Mouse (Mus musculus) lung, postnatal 0 days (tissue): ENCODE results near the gene Sdsl. TPM values are rescaled to one million over a fixed set of nuclear protein-coding genes. Genes with fewer than 3 reads are reported as not detected.

ENCODE experiments used
- ATAC-seq: fragments of 200-750 bp; cut with Nextera tagmentation; 2 replicates; pipeline ENCODE4 v1.8.0; 2017; ENCODE audit warnings: moderate library complexity
- DNase-seq: peaks from one replicate; pipeline ENCODE4 v3.0.0-alpha.2; 2016; ENCODE audit warnings: low spot score
- H3K27ac ChIP-seq: fragments of 300-500 bp; sonication (generic); 2 replicates; pipeline ENCODE4 v1.5.1; 2014; ENCODE audit warnings: antibody characterized with exemption, mild to moderate bottlenecking, low read length, mixed read lengths
- H3K27me3 ChIP-seq: fragments of 300-500 bp; sonication (generic); replicated peaks from 2 replicates; pipeline ENCODE4 v1.6.1; 2014; ENCODE audit warnings: low read length, mixed read lengths; ENCODE audit not compliant: insufficient read depth
- H3K36me3 ChIP-seq: fragments of 300-500 bp; sonication (generic); 2 replicates; pipeline ENCODE4 v1.6.1; 2014; ENCODE audit warnings: low read length, mixed read lengths; ENCODE audit not compliant: insufficient read depth
- H3K4me1 ChIP-seq: fragments of 300-500 bp; sonication (generic); 2 replicates; pipeline ENCODE4 v1.6.1; 2014; ENCODE audit warnings: antibody characterized with exemption, low read depth, low read length, mixed read lengths; ENCODE audit not compliant: insufficient read depth
- H3K4me2 ChIP-seq: fragments of 300-500 bp; sonication (generic); replicated peaks from 2 replicates; pipeline ENCODE4 v1.6.1; 2014; ENCODE audit warnings: low read depth, mild to moderate bottlenecking, low read length, moderate library complexity, mixed read lengths
- H3K4me3 ChIP-seq: fragments of 300-500 bp; sonication (generic); 2 replicates; pipeline ENCODE4 v1.5.1; 2014; ENCODE audit warnings: low read depth, low read length
- H3K9ac ChIP-seq: fragments of 300-500 bp; sonication (generic); replicated peaks from 2 replicates; pipeline ENCODE4 v1.6.1; 2014; ENCODE audit warnings: low read depth, mild to moderate bottlenecking
- H3K9me3 ChIP-seq: fragments of 300-500 bp; sonication (generic); 2 replicates; pipeline ENCODE4 v1.6.1; 2016; ENCODE audit warnings: low read length, mixed read lengths
- CTCF ChIP-seq: IDR thresholded peaks from 2 replicates; pipeline ENCODE4 v1.5.1; 2016; ENCODE audit warnings: antibody characterized with exemption, mild to moderate bottlenecking
- EP300 ChIP-seq: IDR thresholded peaks from 2 replicates; pipeline ENCODE4 v1.6.1; 2016; ENCODE audit warnings: antibody characterized with exemption, mild to moderate bottlenecking, control low read depth
- WGBS: fragments of 180-500 bp; shearing (Covaris S2); extraction: QIAGEN DNeasy Blood & Tissue Kit; methylation state at CpG from one replicate; pipeline ENCODE4 v1.1.7; 2014; 5-methylcytosine and 5-hydroxymethylcytosine counted together
- polyA plus RNA-seq: library from polyadenylated mRNA; unstranded; fragments of >200 nt; fragmentation: Nextera tagmentation; extraction: Ambion mirVana; gene quantifications from 2 replicates; pipeline ENCODE4 v1.2.1, GENCODE M21; 2015

Sdsl gene
- polyA plus RNA-seq: 1.7 and 1.8 TPM in 2 replicates

DNA sequence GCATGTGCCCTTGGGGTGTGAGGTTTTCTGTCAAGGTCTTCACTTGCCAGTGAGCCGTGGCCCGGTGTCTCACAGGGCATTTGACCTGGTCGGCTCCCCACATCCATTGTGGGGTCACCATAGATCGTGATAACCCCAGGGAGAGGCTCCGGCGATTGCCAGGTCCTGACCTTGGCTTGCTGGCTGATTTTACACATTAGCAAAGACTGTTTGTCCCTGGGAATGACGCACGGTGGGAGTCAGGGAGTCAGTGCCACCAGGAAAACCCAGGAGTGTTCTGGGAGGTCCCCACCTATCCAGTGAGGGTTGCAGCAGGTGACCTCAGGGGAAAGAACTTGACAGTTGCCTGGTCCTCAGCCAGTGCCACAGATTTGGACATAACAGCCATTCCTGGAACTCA lies at the start of gene Sdsl:
Sdsl (minus strand) TSS at position 41 of the 400 bp plus-strand sequence.
- Histone ChIP-seq H3K27me3 (no peaks in the 10 kb centered on the region), H3K27ac (no peak within 1 kb of the TSS), H3K4me2 (no peak within 1 kb of the TSS), H3K4me1 (no peaks in the 10 kb centered on the region), H3K4me3 (no peak within 1 kb of the TSS), H3K36me3 (no peaks in the 10 kb centered on the region), H3K9me3 (no peaks in the 10 kb centered on the region), H3K9ac (no peak within 1 kb of the TSS)
- 54% methylated on average over 8 of the region's 8 CpGs for WGBS
- DNase-seq (no peak), ATAC-seq (no peak)
- no peak for TF ChIP-seq CTCF
- TF ChIP-seq EP300: no peak

- no peak overlapping the region for H3K27ac ChIP-seq
These were observed 44.9 kb upstream of the Sdsl start for GRCm38 (mm10) chr5:120517552-120517951.

DNA sequence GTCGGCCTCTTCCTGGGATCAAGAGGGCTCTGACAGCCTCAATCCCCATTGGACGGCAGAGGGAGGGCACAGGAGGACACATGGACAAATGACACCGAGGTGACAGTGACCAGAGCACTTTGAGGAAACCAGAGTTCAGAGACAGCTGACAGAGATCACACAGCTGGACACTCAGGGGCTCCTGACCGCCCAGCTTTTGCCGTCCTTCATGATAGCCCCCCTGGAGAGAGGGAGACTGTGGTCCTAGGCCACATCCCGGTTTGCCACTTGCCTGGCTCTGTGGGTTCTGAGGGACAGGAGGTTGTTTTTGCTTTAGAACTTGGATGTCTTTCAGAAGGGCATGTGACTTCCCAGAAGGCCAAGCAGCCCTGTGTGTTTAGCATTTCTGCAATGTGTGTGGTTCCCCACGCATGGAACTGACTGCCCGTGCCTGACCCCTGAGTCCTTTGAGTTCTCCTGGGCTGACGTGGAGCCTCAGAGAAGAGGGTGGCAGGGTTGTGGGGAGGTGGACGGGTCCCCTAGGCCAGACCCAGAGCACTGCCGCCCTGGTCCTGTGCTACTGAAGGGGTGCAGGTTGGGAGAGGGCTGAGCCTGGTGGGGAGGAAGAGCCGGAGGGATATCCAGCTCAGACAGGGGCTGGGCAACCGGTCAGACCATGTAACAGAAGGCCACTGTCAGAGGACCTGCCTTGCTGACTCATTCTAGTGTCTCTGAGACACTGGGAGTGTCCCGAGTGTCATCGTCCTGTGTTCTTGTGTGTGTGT lies 43.8 kb upstream of the Sdsl start:
- Histone ChIP-seq H3K4me2 (no peak overlapping the region), H3K4me1 (peaks cover 5% of the 10 kb centered on the region), H3K9ac (no peak overlapping the region), H3K4me3 (no peak overlapping the region), H3K36me3 (peaks cover 4% of the 10 kb centered on the region; the same call in 1 of the 2 replicates), H3K27ac (peak overlapping the region; percentile 47), H3K9me3 (no peaks in the 10 kb centered on the region), H3K27me3 (no peaks in the 10 kb centered on the region)
- WGBS: 56% methylated on average over 15 of the region's 15 CpGs
- peak; percentile 34 for ATAC-seq
- peak; percentile 45 for DNase-seq
- TF ChIP-seq CTCF: no peak
- no peak for TF ChIP-seq EP300

More at GRCm38 (mm10) chr5:120517552-120517951, 44.9 kb upstream of the Sdsl start:
- peak; percentile 59 for DNase-seq
- no peak overlapping the region for H3K4me3 ChIP-seq
- peak; percentile 40; the same call in 1 of the 2 replicates for ATAC-seq
- H3K9ac ChIP-seq: no peak overlapping the region
- no peaks in the 10 kb centered on the region for H3K4me1 ChIP-seq
- H3K4me2 ChIP-seq: no peak overlapping the region
- TF ChIP-seq EP300 (no peak), CTCF (no peak)
- WGBS: 40% methylated on average over 9 of the region's 9 CpGs
- peaks cover 15% of the 10 kb centered on the region; the same call in 1 of the 2 replicates for H3K36me3 ChIP-seq
- H3K27me3 ChIP-seq: no peaks in the 10 kb centered on the region
- no peaks in the 10 kb centered on the region for H3K9me3 ChIP-seq

DNA sequence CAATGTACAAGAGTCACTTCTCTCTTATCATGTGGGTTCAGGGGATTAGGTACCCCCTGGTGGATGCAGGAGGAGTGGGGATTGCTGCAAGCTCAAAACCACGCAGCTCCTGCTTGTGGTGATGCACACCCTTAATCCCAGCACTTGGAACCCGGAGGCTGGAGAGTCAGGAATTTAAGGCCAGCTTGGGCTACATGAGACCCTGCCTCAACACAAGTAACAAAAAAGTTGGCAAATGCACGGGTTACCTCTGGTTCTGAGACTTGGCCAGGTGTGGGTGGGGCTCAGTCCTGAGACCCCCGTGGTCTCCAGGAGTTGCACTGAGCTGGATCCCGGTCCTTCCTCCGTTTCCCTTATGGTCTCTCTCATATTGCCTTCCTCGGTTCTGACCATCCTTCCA lies 42.8 kb upstream of the Sdsl start:
- Histone ChIP-seq H3K4me2 (no peak overlapping the region), H3K36me3 (no peaks in the 10 kb centered on the region; the same call in 1 of the 2 replicates), H3K27me3 (no peaks in the 10 kb centered on the region), H3K4me1 (peaks cover 6% of the 10 kb centered on the region), H3K27ac (no peak overlapping the region; the same call in 1 of the 2 replicates), H3K9me3 (no peaks in the 10 kb centered on the region), H3K9ac (no peak overlapping the region), H3K4me3 (no peak overlapping the region)
- DNase-seq (no peak), ATAC-seq (no peak)
- TF ChIP-seq EP300 (no peak), CTCF (peak; percentile 12; the same call in 1 of the 2 replicates)
- 77% methylated on average over 7 of the region's 7 CpGs for WGBS

- WGBS: 13% methylated on average over 4 of the region's 4 CpGs
- ATAC-seq: peak; percentile 20
- Histone ChIP-seq H3K4me2 (no peak overlapping the region), H3K9ac (no peak overlapping the region), H3K4me3 (no peak overlapping the region), H3K9me3 (no peaks in the 10 kb centered on the region), H3K27me3 (no peaks in the 10 kb centered on the region), H3K27ac (peak overlapping the region; percentile 23; the same call in 1 of the 2 replicates), H3K4me1 (peaks cover 6% of the 10 kb centered on the region), H3K36me3 (no peaks in the 10 kb centered on the region)
- peak; percentile 89 for DNase-seq
- TF ChIP-seq EP300 (no peak), CTCF (no peak)
These were observed 42.1 kb upstream of the Sdsl start for GRCm38 (mm10) chr5:120514754-120515153.

DNA sequence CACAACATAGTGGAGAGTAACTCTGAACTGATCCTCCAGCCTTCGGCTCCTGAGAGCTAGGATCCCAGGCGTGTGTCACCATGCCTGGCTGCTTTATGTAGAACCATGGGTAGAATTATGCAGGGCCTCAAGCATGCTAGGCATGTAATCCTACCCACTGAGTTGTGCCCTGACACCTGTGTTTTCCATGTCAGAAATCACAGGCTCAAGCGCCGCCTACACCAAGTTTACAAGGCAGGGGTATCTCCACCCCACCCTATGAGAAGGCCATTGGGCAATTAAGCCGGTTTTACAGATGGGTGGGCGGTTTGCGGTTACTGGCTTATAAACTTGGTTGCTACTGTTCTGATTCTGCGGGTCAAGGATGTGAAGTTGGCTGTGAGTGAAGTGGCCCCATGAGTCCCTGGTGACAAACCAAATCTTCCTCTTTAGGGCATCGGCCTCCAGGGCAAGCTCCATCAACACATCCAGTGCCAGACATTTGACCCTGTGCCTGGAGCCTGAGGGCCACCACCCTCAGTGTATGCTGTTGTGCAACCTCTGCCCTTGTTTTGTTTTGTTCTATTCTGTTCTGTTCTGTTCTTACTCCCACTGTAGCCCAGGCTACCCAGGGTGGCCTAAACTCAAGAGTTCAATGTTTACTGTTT lies 41.5 kb upstream of the Sdsl start:
- Histone ChIP-seq H3K9me3 (no peaks in the 10 kb centered on the region), H3K9ac (no peak overlapping the region), H3K27ac (peak overlapping the region; percentile 23; the same call in 1 of the 2 replicates), H3K36me3 (no peaks in the 10 kb centered on the region), H3K4me3 (no peak overlapping the region), H3K4me2 (no peak overlapping the region), H3K4me1 (peaks cover 6% of the 10 kb centered on the region), H3K27me3 (no peaks in the 10 kb centered on the region)
- DNase-seq (peak; percentile 54), ATAC-seq (peak; percentile 3; the same call in 1 of the 2 replicates)
- TF ChIP-seq CTCF: no peak
- TF ChIP-seq EP300: no peak
- 89% methylated on average over 9 of the region's 9 CpGs for WGBS
